Mouse (Mus musculus): ENCODE results near the gene BC048562. TPM values are rescaled to one million over a fixed set of nuclear protein-coding genes. Genes with fewer than 3 reads are reported as not detected.

Gene BC048562
- polyA plus RNA-seq, 1 experiment from 2014 or later = not detected

Other genes starting within 250 kb of the BC048562 start
- gene Bsn, start 246.1 kb upstream of the BC048562 start, polyA plus RNA-seq (2015; fragmentation: Nextera tagmentation; extraction: Ambion mirVana) = 7.0 and 8.5 TPM in 2 replicates
- gene Dag1, start 172.5 kb upstream of the BC048562 start, polyA plus RNA-seq (2015; fragmentation: Nextera tagmentation; extraction: Ambion mirVana) = 56.3 and 57.9 TPM in 2 replicates
- gene Nicn1, start 146.1 kb upstream of the BC048562 start, polyA plus RNA-seq (2015; fragmentation: Nextera tagmentation; extraction: Ambion mirVana) = 139 and 158 TPM in 2 replicates
- gene Amt, start 139.6 kb upstream of the BC048562 start, polyA plus RNA-seq (2015; fragmentation: Nextera tagmentation; extraction: Ambion mirVana) = 22.3 and 23.8 TPM in 2 replicates
- gene Rhoa, start 130.4 kb upstream of the BC048562 start, polyA plus RNA-seq (2015; fragmentation: Nextera tagmentation; extraction: Ambion mirVana) = 282 and 351 TPM in 2 replicates
- gene Tcta, start 130.3 kb upstream of the BC048562 start, polyA plus RNA-seq (2015; fragmentation: Nextera tagmentation; extraction: Ambion mirVana) = 34.3 and 37.6 TPM in 2 replicates
- gene Gpx1, start 97.6 kb upstream of the BC048562 start, polyA plus RNA-seq (2015; fragmentation: Nextera tagmentation; extraction: Ambion mirVana) = 369 and 398 TPM in 2 replicates
- 146 and 163 TPM in 2 replicates for gene Usp4, start 88.6 kb upstream of the BC048562 start, polyA plus RNA-seq (2015; fragmentation: Nextera tagmentation; extraction: Ambion mirVana)
- gene 1700102P08Rik, start 43.7 kb upstream of the BC048562 start, polyA plus RNA-seq (2015; fragmentation: Nextera tagmentation; extraction: Ambion mirVana) = 2.0 and 2.2 TPM in 2 replicates
- gene Ccdc36, start 8.0 kb upstream of the BC048562 start, polyA plus RNA-seq (2015; fragmentation: Nextera tagmentation; extraction: Ambion mirVana) = 0.96 and 0.99 TPM in 2 replicates
- 61.4 and 68.7 TPM in 2 replicates for gene Ccdc71, start 24.0 kb downstream of the BC048562 start, polyA plus RNA-seq (2015; fragmentation: Nextera tagmentation; extraction: Ambion mirVana)
- 42.6 and 55.6 TPM in 2 replicates for gene Klhdc8b, start 25.1 kb downstream of the BC048562 start, polyA plus RNA-seq (2015; fragmentation: Nextera tagmentation; extraction: Ambion mirVana)
- 17.6 and 23.4 TPM in 2 replicates for gene Lamb2, start 43.3 kb downstream of the BC048562 start, polyA plus RNA-seq (2015; fragmentation: Nextera tagmentation; extraction: Ambion mirVana)
- 85.9 and 91.5 TPM in 2 replicates for gene Usp19, start 54.1 kb downstream of the BC048562 start, polyA plus RNA-seq (2015; fragmentation: Nextera tagmentation; extraction: Ambion mirVana)
- 69.1 and 71.5 TPM in 2 replicates for gene Qars, start 71.2 kb downstream of the BC048562 start, polyA plus RNA-seq (2015; fragmentation: Nextera tagmentation; extraction: Ambion mirVana)
- 152 and 164 TPM in 2 replicates for gene Qrich1, start 80.3 kb downstream of the BC048562 start, polyA plus RNA-seq (2015; fragmentation: Nextera tagmentation; extraction: Ambion mirVana)
- gene Impdh2, start 123.8 kb downstream of the BC048562 start, polyA plus RNA-seq (2015; fragmentation: Nextera tagmentation; extraction: Ambion mirVana) = 118 and 128 TPM in 2 replicates
- 68.9 and 77.4 TPM in 2 replicates for gene Ndufaf3, start 131.0 kb downstream of the BC048562 start, polyA plus RNA-seq (2015; fragmentation: Nextera tagmentation; extraction: Ambion mirVana)
- 258 and 296 TPM in 2 replicates for gene Dalrd3, start 133.4 kb downstream of the BC048562 start, polyA plus RNA-seq (2015; fragmentation: Nextera tagmentation; extraction: Ambion mirVana)
- 209 and 267 TPM in 2 replicates for gene Wdr6, start 142.3 kb downstream of the BC048562 start, polyA plus RNA-seq (2015; fragmentation: Nextera tagmentation; extraction: Ambion mirVana)
- gene P4htm, start 161.2 kb downstream of the BC048562 start, polyA plus RNA-seq (2015; fragmentation: Nextera tagmentation; extraction: Ambion mirVana) = 21.9 and 23.6 TPM in 2 replicates
- gene Arih2, start 212.9 kb downstream of the BC048562 start, polyA plus RNA-seq (2015; fragmentation: Nextera tagmentation; extraction: Ambion mirVana) = 59.9 and 61.8 TPM in 2 replicates
- gene Slc25a20, start 225.6 kb downstream of the BC048562 start, polyA plus RNA-seq (2015; fragmentation: Nextera tagmentation; extraction: Ambion mirVana) = 46.3 and 47.8 TPM in 2 replicates

Data from forebrain, embryonic 16.5 days (tissue).